Mouse (Mus musculus) limb, embryonic 12.5 days (tissue): Measurements from ENCODE around the gene Wnk4. TPM values are rescaled to one million over a fixed set of nuclear protein-coding genes. Genes with fewer than 3 reads are reported as not detected.

ENCODE experiments used
- ATAC-seq: fragments of 200-750 bp; cut with Nextera tagmentation; 2 replicates; pipeline ENCODE4 v1.8.0; 2017; ENCODE audit warnings: low read depth, moderate TSS enrichment; ENCODE audit not compliant: insufficient number of reproducible peaks, insufficient read depth, low FRiP score, low TSS enrichment
- H3K27ac ChIP-seq: fragments of 300-500 bp; sonication (generic); 2 replicates; pipeline ENCODE4 v1.5.1; 2016; ENCODE audit warnings: mild to moderate bottlenecking, moderate library complexity
- H3K27me3 ChIP-seq: fragments of 300-500 bp; sonication (generic); 2 replicates; pipeline ENCODE4 v1.6.1; 2016; ENCODE audit warnings: mild to moderate bottlenecking, moderate library complexity
- H3K36me3 ChIP-seq: fragments of 300-500 bp; sonication (generic); 2 replicates; pipeline ENCODE4 v1.6.1; 2016; ENCODE audit warnings: mild to moderate bottlenecking, moderate library complexity
- H3K4me1 ChIP-seq: fragments of 300-500 bp; sonication (generic); replicated peaks from 2 replicates; pipeline ENCODE4 v1.6.1; 2016
- H3K4me2 ChIP-seq: fragments of 300-500 bp; sonication (generic); 2 replicates; pipeline ENCODE4 v1.6.1; 2016; ENCODE audit warnings: mild to moderate bottlenecking, moderate library complexity
- H3K4me3 ChIP-seq: fragments of 300-500 bp; sonication (generic); replicated peaks from 2 replicates; pipeline ENCODE4 v1.5.1; 2016; ENCODE audit warnings: mild to moderate bottlenecking
- H3K9ac ChIP-seq: fragments of 300-500 bp; sonication (generic); replicated peaks from 2 replicates; pipeline ENCODE4 v1.6.1; 2016; ENCODE audit warnings: mild to moderate bottlenecking, moderate library complexity
- H3K9me3 ChIP-seq: fragments of 300-500 bp; sonication (generic); 2 replicates; pipeline ENCODE4 v1.6.1; 2016; ENCODE audit warnings: mild to moderate bottlenecking, moderate library complexity
- WGBS: fragments of 180-500 bp; shearing (Covaris S2); methylation state at CpG from one replicate; pipeline ENCODE4 v1.1.7; 2016; 5-methylcytosine and 5-hydroxymethylcytosine counted together
- polyA plus RNA-seq: library from polyadenylated mRNA; unstranded; fragments of >200 nt; fragmentation: Nextera tagmentation; extraction: Ambion mirVana; gene quantifications from 2 replicates; pipeline ENCODE4 v1.2.1, GENCODE M21; 2016

Gene Wnk4
- polyA plus RNA-seq, 1 experiment from 2014 or later: 9.4 TPM

DNA sequence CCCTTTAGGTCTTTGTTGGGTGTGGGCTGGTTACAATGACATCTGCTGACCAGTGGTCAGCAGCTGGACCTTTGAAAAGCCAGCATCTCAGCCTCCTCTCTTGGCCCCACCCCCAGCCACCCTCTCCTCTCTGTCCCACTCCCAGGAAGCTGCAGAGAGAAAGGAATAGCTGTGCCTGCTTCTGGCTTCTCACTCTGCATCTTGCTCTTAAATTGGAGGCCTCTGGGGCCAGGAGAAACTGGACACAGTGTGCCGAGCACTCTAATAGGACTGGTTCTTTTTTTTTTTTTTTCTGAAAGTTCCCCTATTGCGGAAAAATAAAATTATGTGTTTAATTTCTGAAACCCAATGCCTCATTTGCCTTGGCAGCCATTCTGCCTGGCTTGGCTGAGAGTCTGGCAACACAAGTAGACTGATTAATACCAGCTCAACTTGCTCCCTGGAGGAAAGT, 30.3 kb upstream of the Wnk4 start:
- no peaks in the 10 kb centered on the region for H3K36me3 ChIP-seq
- peak overlapping the region; percentile 40; the same call in 1 of the 2 replicates for H3K4me2 ChIP-seq
- no peak for ATAC-seq
- no peaks in the 10 kb centered on the region for H3K9me3 ChIP-seq
- H3K27ac ChIP-seq: peak overlapping the region; percentile 91
- no peaks in the 10 kb centered on the region for H3K27me3 ChIP-seq
- H3K4me1 ChIP-seq: peaks cover 38% of the 10 kb centered on the region
- WGBS: 16% methylated on average over 2 of the region's 2 CpGs
- no peak overlapping the region for H3K9ac ChIP-seq
- no peak overlapping the region for H3K4me3 ChIP-seq

DNA sequence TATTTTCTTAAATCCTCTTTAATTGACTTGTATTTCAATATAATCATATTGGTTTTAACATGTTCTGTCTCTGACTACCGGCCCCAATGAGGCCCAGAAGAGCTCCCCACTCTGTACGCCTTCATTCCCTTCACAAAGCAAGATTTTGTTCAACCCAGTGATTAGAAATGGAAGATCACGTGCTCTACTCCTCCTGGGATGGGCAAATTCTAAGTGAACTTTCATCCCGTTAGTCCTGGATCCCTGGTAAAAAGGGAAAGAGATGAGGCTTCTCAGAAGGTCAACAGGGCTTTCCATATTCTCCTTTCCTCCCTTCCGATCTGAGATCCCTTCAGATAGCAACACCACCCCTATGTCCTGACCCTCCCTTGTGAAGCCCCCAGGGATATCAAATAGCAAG, 29.8 kb upstream of the Wnk4 start:
- 32% methylated on average over 5 of the region's 5 CpGs for WGBS
- Histone ChIP-seq H3K9me3 (no peaks in the 10 kb centered on the region), H3K27me3 (no peaks in the 10 kb centered on the region), H3K4me1 (peaks cover 33% of the 10 kb centered on the region), H3K4me2 (peak overlapping the region; percentile 40), H3K27ac (peak overlapping the region; percentile 91), H3K9ac (no peak overlapping the region), H3K4me3 (no peak overlapping the region), H3K36me3 (no peaks in the 10 kb centered on the region)
- no peak for ATAC-seq

GRCm38 (mm10) chr11:101230991-101231871, 29.1 kb upstream of the Wnk4 start:
- no peaks in the 10 kb centered on the region for H3K36me3 ChIP-seq
- H3K27ac ChIP-seq: peak overlapping the region; percentile 91
- no peak for ATAC-seq
- H3K4me3 ChIP-seq: peak overlapping the region; percentile 10; the same call in 1 of the 2 replicates
- H3K4me2 ChIP-seq: peak overlapping the region; percentile 40
- no peaks in the 10 kb centered on the region for H3K27me3 ChIP-seq
- 4% methylated on average over 18 of the region's 18 CpGs for WGBS
- H3K9ac ChIP-seq: 0 out of 2 replicates have a peak overlapping the region, but pooled peaks have one; percentile 31
- H3K9me3 ChIP-seq: no peaks in the 10 kb centered on the region
- H3K4me1 ChIP-seq: peaks cover 32% of the 10 kb centered on the region

- H3K4me1 ChIP-seq: peaks cover 32% of the 10 kb centered on the region
- H3K9me3 ChIP-seq: no peaks in the 10 kb centered on the region
- peak overlapping the region; percentile 40 for H3K4me2 ChIP-seq
- no peaks in the 10 kb centered on the region for H3K36me3 ChIP-seq
- no peak for ATAC-seq
- no peaks in the 10 kb centered on the region for H3K27me3 ChIP-seq
- H3K4me3 ChIP-seq: no peak overlapping the region
- 0 out of 2 replicates have a peak overlapping the region, but pooled peaks have one; percentile 31 for H3K9ac ChIP-seq
- H3K27ac ChIP-seq: peak overlapping the region; percentile 91
- WGBS: 46% methylated on average over 6 of the region's 6 CpGs
Observed at GRCm38 (mm10) chr11:101232010-101232839, 28.1 kb upstream of the Wnk4 start.

DNA sequence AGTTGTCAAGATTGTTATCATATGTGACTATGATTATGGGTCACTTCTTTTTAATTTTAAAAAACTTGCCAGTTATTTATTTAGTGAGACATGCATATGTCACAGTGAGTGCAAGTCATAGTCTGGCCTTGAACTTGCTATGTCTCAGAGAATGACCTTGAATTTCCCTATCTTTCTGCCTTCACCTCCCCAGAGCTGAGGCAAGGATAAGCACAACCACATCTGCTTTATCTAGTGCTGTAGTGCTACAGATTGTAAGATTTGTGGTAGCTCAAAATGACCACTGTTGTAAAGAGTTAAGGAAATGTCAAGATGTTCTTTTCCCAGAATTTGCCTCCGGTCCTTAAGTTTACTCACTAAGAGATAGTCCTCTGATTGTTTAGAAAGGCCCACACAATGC, 27.1 kb upstream of the Wnk4 start:
- H3K27ac ChIP-seq: no peak overlapping the region
- H3K9ac ChIP-seq: no peak overlapping the region
- no peaks in the 10 kb centered on the region for H3K36me3 ChIP-seq
- no peak for ATAC-seq
- H3K4me2 ChIP-seq: no peak overlapping the region
- no peaks in the 10 kb centered on the region for H3K9me3 ChIP-seq
- peaks cover 41% of the 10 kb centered on the region for H3K4me1 ChIP-seq
- H3K4me3 ChIP-seq: no peak overlapping the region
- WGBS: 90% methylated on average over 1 of the region's 1 CpGs
- H3K27me3 ChIP-seq: no peaks in the 10 kb centered on the region

DNA sequence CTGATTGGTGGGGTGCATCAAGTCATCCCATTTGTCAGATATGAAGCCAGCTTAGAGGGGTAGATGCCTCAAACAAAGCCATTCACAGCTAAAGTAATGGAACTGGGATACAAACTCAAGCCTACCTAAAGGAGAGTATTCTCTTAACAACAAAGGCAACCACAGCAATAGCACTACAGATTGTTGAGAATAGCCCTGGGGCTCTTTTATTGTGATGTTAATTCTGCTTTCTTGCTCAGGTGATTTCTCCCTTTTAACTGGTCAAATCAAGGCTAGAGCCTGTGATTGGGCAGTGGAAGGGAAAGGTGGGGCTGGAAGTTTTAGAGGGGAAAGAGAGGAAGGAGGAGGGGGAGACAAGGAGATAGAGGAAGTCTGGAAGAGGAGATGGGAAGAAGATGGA, 26.2 kb upstream of the Wnk4 start:
- no peak overlapping the region for H3K27ac ChIP-seq

DNA sequence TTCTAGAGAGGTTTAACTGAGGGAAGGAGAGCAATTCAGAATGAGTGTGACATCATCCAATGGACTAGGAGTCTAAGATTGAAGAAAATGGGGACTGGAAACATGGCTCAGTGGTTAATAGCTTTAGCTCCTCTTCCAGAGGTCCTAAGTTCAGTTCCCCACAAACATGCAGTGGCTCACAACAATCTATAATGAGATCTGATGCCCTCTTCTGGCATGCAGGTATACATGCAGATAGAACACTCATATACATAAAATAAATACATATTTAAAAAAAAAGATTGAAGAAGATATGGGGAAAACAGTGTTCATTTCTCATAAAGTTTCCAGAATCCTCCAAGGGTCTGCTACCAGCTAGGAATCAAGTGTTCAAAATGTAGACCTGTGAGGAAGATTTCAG, 24.9 kb upstream of the Wnk4 start:
- no peaks in the 10 kb centered on the region for H3K9me3 ChIP-seq
- ATAC-seq: no peak
- no peaks in the 10 kb centered on the region for H3K36me3 ChIP-seq
- H3K4me2 ChIP-seq: no peak overlapping the region
- peaks cover 31% of the 10 kb centered on the region for H3K4me1 ChIP-seq
- no peak overlapping the region for H3K27ac ChIP-seq
- no peak overlapping the region for H3K9ac ChIP-seq
- H3K4me3 ChIP-seq: no peak overlapping the region
- no peaks in the 10 kb centered on the region for H3K27me3 ChIP-seq

More for the DNA sequence above, 26.2 kb upstream of the Wnk4 start:
- Histone ChIP-seq H3K27me3 (no peaks in the 10 kb centered on the region), H3K4me2 (no peak overlapping the region), H3K9ac (no peak overlapping the region), H3K9me3 (no peaks in the 10 kb centered on the region), H3K36me3 (no peaks in the 10 kb centered on the region), H3K4me3 (no peak overlapping the region), H3K4me1 (peaks cover 43% of the 10 kb centered on the region)
- no peak for ATAC-seq

- no peaks in the 10 kb centered on the region for H3K36me3 ChIP-seq
- WGBS: 93% methylated on average over 5 of the region's 5 CpGs
- H3K27me3 ChIP-seq: no peaks in the 10 kb centered on the region
Observed at GRCm38 (mm10) chr11:101236782-101237181, 23.6 kb upstream of the Wnk4 start.

GRCm38 (mm10) chr11:101238071-101238647, 22.2 kb upstream of the Wnk4 start:
- Histone ChIP-seq H3K36me3 (no peaks in the 10 kb centered on the region), H3K27ac (peak overlapping the region; percentile 66), H3K9ac (no peak overlapping the region; the same call in 1 of the 2 replicates), H3K4me3 (no peak overlapping the region), H3K4me1 (peaks cover 10% of the 10 kb centered on the region; the same call in 1 of the 2 replicates), H3K4me2 (no peak overlapping the region), H3K9me3 (no peaks in the 10 kb centered on the region), H3K27me3 (no peaks in the 10 kb centered on the region)
- WGBS: 17% methylated on average over 5 of the region's 5 CpGs
- ATAC-seq: no peak

More at GRCm38 (mm10) chr11:101236782-101237181, 23.6 kb upstream of the Wnk4 start:
- H3K4me3 ChIP-seq: no peak overlapping the region
- H3K27ac ChIP-seq: no peak overlapping the region
- H3K4me1 ChIP-seq: peaks cover 18% of the 10 kb centered on the region
- no peaks in the 10 kb centered on the region for H3K9me3 ChIP-seq
- ATAC-seq: no peak
- H3K4me2 ChIP-seq: no peak overlapping the region
- H3K9ac ChIP-seq: no peak overlapping the region

DNA sequence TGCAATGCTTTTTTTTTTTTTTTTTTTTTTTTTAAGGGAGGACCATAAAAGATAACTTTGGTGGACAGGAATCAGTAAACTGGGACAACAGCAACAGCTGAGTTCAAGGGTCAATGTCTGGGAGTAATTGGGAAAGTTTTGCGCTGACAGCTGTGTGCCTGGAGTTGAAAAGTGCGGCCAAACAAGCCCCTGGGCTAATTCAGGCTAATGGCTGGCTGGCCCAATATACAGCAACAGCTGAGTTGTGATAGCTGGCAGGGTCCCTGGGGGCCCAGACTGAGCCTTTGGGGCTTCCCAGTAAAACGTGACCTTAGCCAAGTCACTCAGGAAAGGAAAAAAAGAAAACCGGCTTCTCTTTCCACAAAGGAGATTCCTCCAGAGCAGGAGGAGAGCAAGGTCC, 15.3 kb upstream of the Wnk4 start:
- Histone ChIP-seq H3K27ac (peak overlapping the region; percentile 74; the same call in 1 of the 2 replicates), H3K36me3 (no peaks in the 10 kb centered on the region), H3K27me3 (peaks cover 22% of the 10 kb centered on the region), H3K4me1 (peaks cover 34% of the 10 kb centered on the region), H3K4me3 (no peak overlapping the region), H3K9me3 (no peaks in the 10 kb centered on the region), H3K4me2 (peak overlapping the region; percentile 98), H3K9ac (no peak overlapping the region)
- ATAC-seq: no peak
- WGBS: 2% methylated on average over 4 of the region's 4 CpGs
